Mouse (Mus musculus) forebrain, postnatal 0 days (tissue): ENCODE results near the gene Rflna. TPM values are rescaled to one million over a fixed set of nuclear protein-coding genes. Genes with fewer than 3 reads are reported as not detected.

Experiments used
- ATAC-seq: fragments of 200-750 bp; cut with Nextera tagmentation; 2 replicates; pipeline ENCODE4 v1.8.0; 2017; ENCODE audit warnings: mild to moderate bottlenecking, moderate library complexity
- DNase-seq: peaks from one replicate; pipeline ENCODE4 v3.0.0-alpha.2; 2015
- H3K27ac ChIP-seq: fragments of 300-500 bp; sonication (generic); 2 replicates; pipeline ENCODE4 v1.5.1; 2014; ENCODE audit warnings: low read depth, mild to moderate bottlenecking, antibody characterized with exemption, low read length, moderate library complexity, mixed read lengths
- H3K27me3 ChIP-seq: fragments of 300-500 bp; sonication (generic); 2 replicates; pipeline ENCODE4 v1.6.1; 2014; ENCODE audit warnings: mild to moderate bottlenecking, low read length, mixed read lengths; ENCODE audit not compliant: insufficient read depth
- H3K36me3 ChIP-seq: fragments of 300-500 bp; sonication (generic); 2 replicates; pipeline ENCODE4 v1.6.1; 2014; ENCODE audit warnings: mild to moderate bottlenecking, moderate library complexity; ENCODE audit not compliant: insufficient read depth
- H3K4me1 ChIP-seq: fragments of 300-500 bp; sonication (generic); 2 replicates; pipeline ENCODE4 v1.6.1; 2014; ENCODE audit warnings: antibody characterized with exemption; ENCODE audit not compliant: insufficient read depth
- H3K4me2 ChIP-seq: fragments of 300-500 bp; sonication (generic); 2 replicates; pipeline ENCODE4 v1.6.1; 2014; ENCODE audit warnings: low read depth, mild to moderate bottlenecking, moderate library complexity
- H3K4me3 ChIP-seq: fragments of 300-500 bp; sonication (generic); 2 replicates; pipeline ENCODE4 v1.5.1; 2014; ENCODE audit warnings: low read depth, low read length, mixed read lengths
- H3K9ac ChIP-seq: fragments of 300-500 bp; sonication (generic); 2 replicates; pipeline ENCODE4 v1.6.1; 2014; ENCODE audit warnings: mild to moderate bottlenecking
- H3K9me3 ChIP-seq: fragments of 300-500 bp; sonication (generic); 2 replicates; pipeline ENCODE4 v1.6.1; 2016; ENCODE audit warnings: low read length
- CTCF ChIP-seq: sonication (generic); IDR thresholded peaks from 2 replicates; pipeline ENCODE4 v1.5.1; 2016; ENCODE audit warnings: antibody characterized with exemption, control low read depth, low read depth
- WGBS: fragments of 180-500 bp; shearing (Covaris S2); extraction: QIAGEN DNeasy Blood & Tissue Kit; methylation state at CpG from one replicate; pipeline ENCODE4 v1.1.7; 2014; 5-methylcytosine and 5-hydroxymethylcytosine counted together
- polyA plus RNA-seq: library from polyadenylated mRNA; unstranded; fragments of >200 nt; fragmentation: Nextera tagmentation; extraction: Ambion mirVana; gene quantifications from 2 replicates; pipeline ENCODE4 v1.2.1, GENCODE M21; 2015
- total RNA-seq: library from RNA; depleted of rRNA; stranded (reverse); fragments of >200 nt; gene quantifications from 2 replicates; pipeline ENCODE4 v1.2.3, GENCODE M21; 2014

Gene Rflna
- total and polyA plus RNA-seq, 2 experiments from 2014 or later: 3.2 to 4.4 TPM

DNA sequence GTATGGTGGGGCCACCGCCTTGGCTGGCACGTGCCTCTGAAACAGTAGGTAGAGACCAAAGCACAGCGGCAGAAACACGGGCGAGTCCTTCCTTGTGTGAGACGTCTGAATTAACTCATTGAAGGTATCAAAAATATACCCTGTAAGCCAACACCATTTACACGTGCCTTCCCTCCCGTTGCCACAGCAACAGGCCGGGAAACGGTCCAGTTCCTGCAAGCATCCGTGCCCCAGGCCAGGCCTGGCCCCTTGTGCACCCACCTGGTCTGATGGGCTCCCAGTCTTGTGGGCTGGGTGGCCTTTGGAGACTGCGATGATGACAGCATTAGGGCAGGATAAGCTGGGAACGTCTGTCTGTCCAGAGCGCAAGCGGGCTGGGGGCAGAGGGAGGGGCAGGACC, 14.3 kb downstream of the Rflna start:
- TF ChIP-seq CTCF: no peak
- WGBS: 43% methylated on average over 15 of the region's 15 CpGs
- Histone ChIP-seq H3K27ac (no peak overlapping the region), H3K4me2 (no peak overlapping the region), H3K9me3 (no peaks in the 10 kb centered on the region), H3K27me3 (no peaks in the 10 kb centered on the region), H3K4me3 (no peak overlapping the region), H3K9ac (no peak overlapping the region), H3K4me1 (peaks cover 3% of the 10 kb centered on the region; the same call in 1 of the 2 replicates), H3K36me3 (peaks cover 51% of the 10 kb centered on the region)
- DNase-seq (peak; percentile 57), ATAC-seq (peak; percentile 27; the same call in 1 of the 2 replicates)

- no peaks in the 10 kb centered on the region for H3K27me3 ChIP-seq
- TF ChIP-seq CTCF: no peak
- H3K4me2 ChIP-seq: no peak overlapping the region
- no peak overlapping the region for H3K27ac ChIP-seq
- H3K9ac ChIP-seq: no peak overlapping the region
- H3K4me1 ChIP-seq: no peaks in the 10 kb centered on the region
- H3K4me3 ChIP-seq: no peak overlapping the region
- ATAC-seq (no peak), DNase-seq (no peak)
- peaks cover 65% of the 10 kb centered on the region for H3K36me3 ChIP-seq
- no peaks in the 10 kb centered on the region for H3K9me3 ChIP-seq
- 83% methylated on average over 5 of the region's 5 CpGs for WGBS
Measured at GRCm38 (mm10) chr5:125019099-125019498, 16.1 kb downstream of the Rflna start.

GRCm38 (mm10) chr5:125021298-125021697, 18.3 kb downstream of the Rflna start:
- no peak for DNase-seq

DNA sequence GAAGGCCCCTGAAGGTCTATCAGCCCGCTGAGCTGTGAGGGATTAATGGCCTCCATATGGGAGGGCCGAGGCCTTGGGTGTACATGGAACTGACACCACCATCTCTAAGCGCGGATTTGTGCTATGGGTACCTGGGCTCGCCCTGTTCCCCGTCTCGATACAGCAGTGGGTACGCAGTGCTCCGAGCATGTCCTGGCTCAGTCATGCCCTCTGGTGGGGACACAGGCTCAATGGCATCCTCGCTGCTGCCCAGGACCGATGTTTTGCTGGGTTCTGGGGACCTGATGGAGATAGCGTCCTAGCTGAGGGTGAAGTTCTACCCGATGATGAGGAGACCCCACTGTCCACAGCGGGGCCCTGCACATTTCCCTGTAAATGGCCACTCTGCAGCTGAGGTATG, 21.0 kb downstream of the Rflna start:
- 77% methylated on average over 14 of the region's 14 CpGs for WGBS
- ATAC-seq: peak; percentile 39; the same call in 1 of the 2 replicates
- H3K27me3 ChIP-seq: no peaks in the 10 kb centered on the region
- DNase-seq: peak; percentile 65
- no peak overlapping the region for H3K9ac ChIP-seq
- H3K9me3 ChIP-seq: no peaks in the 10 kb centered on the region
- peak; percentile 81 for TF ChIP-seq CTCF
- H3K4me3 ChIP-seq: no peak overlapping the region
- H3K36me3 ChIP-seq: peaks cover 80% of the 10 kb centered on the region
- H3K4me2 ChIP-seq: no peak overlapping the region
- no peak overlapping the region for H3K27ac ChIP-seq
- H3K4me1 ChIP-seq: no peaks in the 10 kb centered on the region

More at GRCm38 (mm10) chr5:125021298-125021697, 18.3 kb downstream of the Rflna start:
- no peak overlapping the region for H3K9ac ChIP-seq
- no peak overlapping the region for H3K4me2 ChIP-seq
- no peaks in the 10 kb centered on the region for H3K9me3 ChIP-seq
- WGBS: 73% methylated on average over 11 of the region's 11 CpGs
- no peaks in the 10 kb centered on the region for H3K27me3 ChIP-seq
- no peaks in the 10 kb centered on the region for H3K4me1 ChIP-seq
- TF ChIP-seq CTCF: no peak
- peaks cover 81% of the 10 kb centered on the region for H3K36me3 ChIP-seq
- no peak overlapping the region for H3K27ac ChIP-seq
- peak; percentile 36 for ATAC-seq
- H3K4me3 ChIP-seq: no peak overlapping the region

DNA sequence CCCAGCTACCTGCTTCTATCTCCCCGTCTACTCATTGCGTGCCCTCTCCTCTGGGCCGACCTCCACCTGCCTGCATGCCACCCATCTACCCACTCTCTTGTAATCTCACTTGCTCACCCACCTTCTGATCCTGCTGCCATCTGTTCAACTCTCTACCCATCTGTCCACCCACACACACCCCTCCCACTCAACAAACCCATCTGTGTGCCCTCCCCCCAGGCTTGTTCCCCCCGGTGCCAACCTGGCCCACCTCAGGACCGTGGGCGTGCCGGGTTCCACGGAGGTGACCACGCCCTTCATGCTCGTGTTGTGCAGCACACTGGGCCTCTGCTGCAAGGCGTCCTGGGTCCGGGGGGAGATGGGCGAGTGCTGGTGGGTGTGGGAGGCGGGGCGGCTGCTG, 25.4 kb downstream of the Rflna start:
- ATAC-seq (no peak), DNase-seq (no peak)
- Histone ChIP-seq H3K4me1 (no peaks in the 10 kb centered on the region), H3K27me3 (no peaks in the 10 kb centered on the region), H3K9ac (no peak overlapping the region), H3K4me3 (no peak overlapping the region), H3K27ac (no peak overlapping the region), H3K4me2 (no peak overlapping the region), H3K36me3 (peaks cover 93% of the 10 kb centered on the region), H3K9me3 (no peaks in the 10 kb centered on the region)
- no peak for TF ChIP-seq CTCF
- 85% methylated on average over 15 of the region's 15 CpGs for WGBS

DNA sequence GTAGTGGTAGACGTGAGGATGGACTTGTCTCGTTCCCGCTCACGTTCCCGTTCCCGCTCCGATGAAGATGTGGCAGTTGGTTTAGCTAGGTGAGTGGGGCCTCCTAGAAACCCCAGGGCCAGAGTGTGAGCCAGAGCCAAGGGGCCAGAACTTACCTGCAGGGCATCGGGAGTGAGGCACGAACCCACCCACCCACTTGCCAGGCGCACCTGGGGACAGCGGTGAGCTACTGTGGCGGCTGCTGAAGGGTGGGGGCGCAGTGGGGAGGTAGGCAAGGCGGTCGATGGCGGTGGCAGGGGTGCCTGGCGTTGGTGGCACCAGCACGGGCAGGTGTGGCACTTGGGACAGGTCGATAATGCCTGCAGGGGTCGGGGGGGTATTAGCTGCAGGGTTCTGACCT, 25.9 kb downstream of the Rflna start:
- no peak for TF ChIP-seq CTCF
- Histone ChIP-seq H3K9me3 (no peaks in the 10 kb centered on the region), H3K27ac (no peak overlapping the region), H3K9ac (no peak overlapping the region), H3K4me2 (no peak overlapping the region), H3K27me3 (no peaks in the 10 kb centered on the region), H3K36me3 (peaks cover 92% of the 10 kb centered on the region), H3K4me3 (no peak overlapping the region), H3K4me1 (no peaks in the 10 kb centered on the region)
- DNase-seq (no peak), ATAC-seq (no peak)
- WGBS: 98% methylated on average over 20 of the region's 20 CpGs

GRCm38 (mm10) chr5:125036483-125036882, 33.5 kb downstream of the Rflna start:
- no peak for TF ChIP-seq CTCF
- Histone ChIP-seq H3K36me3 (peaks cover 83% of the 10 kb centered on the region), H3K4me1 (no peaks in the 10 kb centered on the region), H3K9ac (no peak overlapping the region), H3K4me3 (no peak overlapping the region), H3K27me3 (no peaks in the 10 kb centered on the region), H3K27ac (no peak overlapping the region), H3K4me2 (no peak overlapping the region), H3K9me3 (no peaks in the 10 kb centered on the region)
- 88% methylated on average over 8 of the region's 8 CpGs for WGBS
- DNase-seq (no peak), ATAC-seq (no peak)
